Mouse (Mus musculus) forebrain, embryonic 11.5 days (tissue): ENCODE measurements around the gene Uba3. TPM values are rescaled to one million over a fixed set of nuclear protein-coding genes. Genes with fewer than 3 reads are reported as not detected.
A peak's percentile ranks its signal among the peaks of the same experiment; 100 is the strongest.

Experiments used
- ATAC-seq: fragments of 200-750 bp; cut with Nextera tagmentation; replicated peaks from 2 replicates; pipeline ENCODE4 v1.8.0; 2017; ENCODE audit warnings: moderate TSS enrichment; ENCODE audit not compliant: low FRiP score
- DNase-seq: peaks from one replicate; pipeline ENCODE4 v3.0.0-alpha.2; 2017; ENCODE audit warnings: low spot score
- H3K27ac ChIP-seq: fragments of 300-500 bp; sonication (generic); 2 replicates; pipeline ENCODE4 v1.5.1; 2014; ENCODE audit warnings: low read depth, low read length
- H3K27me3 ChIP-seq: fragments of 300-500 bp; sonication (generic); 2 replicates; pipeline ENCODE4 v1.6.1; 2014; ENCODE audit warnings: mild to moderate bottlenecking, low read length, mixed read lengths; ENCODE audit not compliant: control insufficient read depth, insufficient read depth
- H3K36me3 ChIP-seq: fragments of 300-500 bp; sonication (generic); 2 replicates; pipeline ENCODE4 v1.6.1; 2014; ENCODE audit warnings: mild to moderate bottlenecking, low read length, moderate library complexity, mixed read lengths; ENCODE audit not compliant: control insufficient read depth, insufficient read depth
- H3K4me1 ChIP-seq: fragments of 300-500 bp; sonication (generic); replicated peaks from 2 replicates; pipeline ENCODE4 v1.6.1; 2014; ENCODE audit warnings: low read length, mixed read lengths; ENCODE audit not compliant: control insufficient read depth, insufficient read depth
- H3K4me2 ChIP-seq: fragments of 300-500 bp; sonication (generic); 2 replicates; pipeline ENCODE4 v1.6.1; 2014; ENCODE audit warnings: low read depth, mild to moderate bottlenecking, low read length, moderate library complexity, mixed read lengths; ENCODE audit not compliant: severe bottlenecking
- H3K4me3 ChIP-seq: fragments of 300-500 bp; sonication (generic); 2 replicates; pipeline ENCODE4 v1.5.1; 2014; ENCODE audit warnings: low read depth, low read length
- H3K9ac ChIP-seq: fragments of 300-500 bp; sonication (generic); 2 replicates; pipeline ENCODE4 v1.6.1; 2014; ENCODE audit warnings: low read length
- H3K9me3 ChIP-seq: fragments of 300-500 bp; sonication (generic); 2 replicates; pipeline ENCODE4 v1.6.1; 2016; ENCODE audit warnings: low read length, mixed read lengths; ENCODE audit not compliant: control insufficient read depth
- WGBS: fragments of 180-500 bp; shearing (Covaris S2); extraction: QIAGEN DNeasy Blood & Tissue Kit; methylation state at CpG from one replicate; pipeline ENCODE4 v1.1.7; 2014; 5-methylcytosine and 5-hydroxymethylcytosine counted together
- polyA plus RNA-seq: library from polyadenylated mRNA; unstranded; fragments of >200 nt; fragmentation: Nextera tagmentation; extraction: Ambion mirVana; gene quantifications from 2 replicates; pipeline ENCODE4 v1.2.1, GENCODE M21; 2014

The Uba3 gene
- polyA plus RNA-seq, 1 experiment from 2014 or later = 107 TPM

GRCm38 (mm10) chr6:97207085-97207484, 1.6 kb upstream of the Uba3 start:
- H3K27ac ChIP-seq = no peak overlapping the region
- no peak overlapping the region for H3K9ac ChIP-seq
- no peaks in the 10 kb centered on the region for H3K9me3 ChIP-seq
- DNase-seq (no peak), ATAC-seq (no peak)
- H3K27me3 ChIP-seq = no peaks in the 10 kb centered on the region
- no peak overlapping the region for H3K4me2 ChIP-seq
- H3K4me1 ChIP-seq = peaks cover 3% of the 10 kb centered on the region; the same call in 1 of the 2 replicates
- no peaks in the 10 kb centered on the region for H3K36me3 ChIP-seq
- no peak overlapping the region for H3K4me3 ChIP-seq
- WGBS = 78% methylated on average over 4 of the region's 4 CpGs

- Histone ChIP-seq H3K9me3 (no peaks in the 10 kb centered on the region), H3K9ac (peak overlapping the region; percentile 98), H3K27me3 (no peaks in the 10 kb centered on the region), H3K27ac (peak overlapping the region; percentile 81), H3K4me2 (peak overlapping the region; percentile 71), H3K4me3 (peak overlapping the region; percentile 91), H3K36me3 (no peaks in the 10 kb centered on the region), H3K4me1 (peaks cover 3% of the 10 kb centered on the region; the same call in 1 of the 2 replicates)
- ATAC-seq (peak; percentile 57), DNase-seq (peak; percentile 73)
- WGBS = 1% methylated on average over 16 of the region's 16 CpGs
These were observed 495 bp downstream of the Uba3 start for GRCm38 (mm10) chr6:97204952-97205351.

DNA sequence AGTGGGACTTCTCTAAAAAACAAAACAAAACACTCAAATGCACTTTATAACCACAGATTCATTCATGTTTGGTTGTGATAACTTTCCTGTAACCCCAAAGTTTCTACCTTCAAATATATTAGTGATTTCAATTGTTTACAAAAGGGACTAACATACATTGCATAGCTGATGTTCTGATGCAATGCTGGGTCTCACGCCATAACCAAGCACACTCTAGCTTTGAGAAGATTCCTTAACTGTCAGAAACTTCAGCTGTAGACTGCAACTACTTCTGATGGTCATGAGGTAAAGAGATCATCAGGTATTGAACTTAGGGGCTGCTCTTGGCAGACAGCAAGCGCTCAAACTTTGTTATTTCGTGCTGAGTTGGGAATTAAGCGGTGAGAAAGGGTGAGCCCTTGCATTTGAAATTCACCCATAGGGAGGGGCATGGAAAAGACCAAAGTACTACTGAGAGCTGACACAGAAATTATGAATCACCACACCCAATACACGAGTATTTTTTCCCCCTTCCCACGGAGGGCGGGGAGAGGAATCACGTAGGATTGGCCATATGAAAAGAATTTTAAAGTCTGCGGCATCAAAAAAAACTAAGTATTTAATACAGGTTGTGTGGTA, 1.1 kb downstream of the Uba3 start:
- H3K27ac ChIP-seq = no peak overlapping the region
- 23% methylated on average over 9 of the region's 9 CpGs for WGBS
- H3K4me3 ChIP-seq = peak overlapping the region; percentile 91
- no peak for DNase-seq
- no peak for ATAC-seq
- H3K4me1 ChIP-seq = peaks cover 3% of the 10 kb centered on the region; the same call in 1 of the 2 replicates
- no peaks in the 10 kb centered on the region for H3K9me3 ChIP-seq
- H3K9ac ChIP-seq = peak overlapping the region; percentile 98
- H3K36me3 ChIP-seq = no peaks in the 10 kb centered on the region
- H3K4me2 ChIP-seq = peak overlapping the region; percentile 71
- H3K27me3 ChIP-seq = no peaks in the 10 kb centered on the region

- peaks cover 3% of the 10 kb centered on the region; the same call in 1 of the 2 replicates for H3K36me3 ChIP-seq
- DNase-seq (no peak), ATAC-seq (no peak)
- no peak overlapping the region for H3K4me2 ChIP-seq
- no peak overlapping the region for H3K27ac ChIP-seq
- H3K9ac ChIP-seq = no peak overlapping the region
- peaks cover 3% of the 10 kb centered on the region; the same call in 1 of the 2 replicates for H3K4me1 ChIP-seq
- no peaks in the 10 kb centered on the region for H3K9me3 ChIP-seq
- WGBS = 93% methylated on average over 3 of the region's 3 CpGs
- H3K27me3 ChIP-seq = no peaks in the 10 kb centered on the region
- H3K4me3 ChIP-seq = no peak overlapping the region
These were observed 3.0 kb downstream of the Uba3 start for GRCm38 (mm10) chr6:97202477-97202876.

DNA sequence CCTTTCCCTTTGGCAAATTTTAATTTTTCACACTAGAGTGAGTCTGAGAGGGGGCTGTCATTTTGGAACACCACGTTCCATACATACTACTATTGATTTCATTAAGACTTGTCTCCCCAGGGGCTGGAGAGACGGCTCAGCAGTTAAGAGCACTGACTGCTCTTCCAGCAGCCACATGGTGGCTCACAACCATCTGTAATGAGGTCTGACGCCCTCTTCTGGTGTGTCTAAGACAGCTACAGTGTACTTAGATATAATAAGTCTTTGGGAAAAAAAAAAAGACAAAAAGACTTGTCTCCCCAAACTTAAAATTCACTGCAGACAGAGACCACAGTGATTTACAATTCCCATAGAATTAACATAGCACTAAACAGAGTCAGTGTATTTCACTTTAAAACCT, 5.0 kb downstream of the Uba3 start:
- no peaks in the 10 kb centered on the region for H3K27me3 ChIP-seq
- H3K4me1 ChIP-seq = peaks cover 3% of the 10 kb centered on the region; the same call in 1 of the 2 replicates
- no peak overlapping the region for H3K4me3 ChIP-seq
- peaks cover 15% of the 10 kb centered on the region; the same call in 1 of the 2 replicates for H3K36me3 ChIP-seq
- ATAC-seq (no peak), DNase-seq (no peak)
- WGBS = 63% methylated on average over 3 of the region's 3 CpGs
- H3K27ac ChIP-seq = no peak overlapping the region
- no peak overlapping the region for H3K4me2 ChIP-seq
- H3K9ac ChIP-seq = no peak overlapping the region
- H3K9me3 ChIP-seq = no peaks in the 10 kb centered on the region; the same call in 1 of the 2 replicates

DNA sequence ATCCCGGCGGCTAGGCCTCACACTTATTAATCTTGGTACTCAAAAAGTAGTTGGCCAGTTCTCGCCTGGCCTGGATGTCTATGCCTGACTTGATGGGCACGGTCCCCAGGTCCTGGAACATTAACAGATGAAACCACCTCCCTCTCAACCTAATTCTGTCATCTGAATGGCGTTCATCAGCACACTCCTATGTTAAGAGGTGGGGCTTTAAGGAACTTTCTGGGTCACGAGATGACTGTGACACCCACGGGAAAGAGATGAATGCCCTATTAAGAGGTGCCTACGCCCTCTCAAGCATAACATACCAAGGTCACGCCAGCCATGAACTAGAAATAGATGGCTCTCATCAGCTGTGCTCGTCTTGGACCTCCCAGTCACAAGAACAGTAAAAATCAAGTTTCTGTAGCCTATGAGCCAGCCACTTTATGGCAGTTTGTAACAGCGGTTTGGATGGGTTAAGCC, 26.0 kb downstream of the Uba3 start:
- 12% methylated on average over 11 of the region's 11 CpGs for WGBS
- Histone ChIP-seq H3K4me3 (peak overlapping the region; percentile 85), H3K36me3 (no peaks in the 10 kb centered on the region; the same call in 1 of the 2 replicates), H3K9me3 (no peaks in the 10 kb centered on the region), H3K9ac (peak overlapping the region; percentile 95), H3K27ac (peak overlapping the region; percentile 82; the same call in 1 of the 2 replicates), H3K4me1 (peaks cover 7% of the 10 kb centered on the region; the same call in 1 of the 2 replicates), H3K27me3 (no peaks in the 10 kb centered on the region), H3K4me2 (peak overlapping the region; percentile 66)
- DNase-seq = no peak
- no peak; the same call in 1 of the 2 replicates for ATAC-seq

DNA sequence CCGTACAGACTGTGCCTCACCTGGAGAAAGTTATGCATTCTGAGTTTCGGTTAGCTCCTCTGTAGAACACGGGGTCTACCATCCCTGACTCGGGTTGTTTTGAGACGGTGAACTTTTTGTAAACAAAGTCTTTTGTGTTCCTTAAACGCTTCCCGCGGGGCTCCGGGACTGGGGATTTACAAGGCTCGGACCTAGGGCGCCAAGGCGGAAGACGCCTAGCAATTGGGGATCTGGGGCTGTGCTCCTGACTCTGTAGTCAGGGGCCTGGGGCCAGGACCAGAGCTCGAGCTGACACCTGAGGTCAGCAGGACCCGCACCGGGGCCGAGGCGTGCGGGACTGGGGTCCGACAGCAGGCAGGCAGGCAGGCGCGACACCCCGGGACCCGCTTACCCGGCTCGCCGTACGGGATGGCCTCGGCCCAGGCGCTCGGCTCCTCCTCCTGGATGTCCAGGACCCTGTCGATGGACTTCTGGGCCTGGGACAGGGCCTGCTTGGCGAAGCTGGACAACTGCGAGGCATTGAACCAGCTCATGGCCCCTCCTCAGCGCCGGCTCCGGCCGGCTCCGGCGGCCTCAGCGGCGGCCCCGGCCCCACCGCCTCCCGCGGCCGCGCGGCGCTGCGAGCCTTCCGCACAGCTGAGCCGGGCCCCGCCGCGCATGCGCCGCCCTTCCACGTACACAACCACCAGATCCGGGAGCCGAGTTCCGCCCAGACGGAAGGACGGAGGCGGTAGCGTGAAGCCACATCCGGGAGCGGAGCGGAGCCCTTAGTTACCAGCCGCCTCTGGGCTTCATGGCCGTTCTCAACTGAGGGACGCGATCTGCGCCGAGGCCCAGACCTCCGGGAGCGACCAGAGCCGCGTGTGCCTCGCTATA, 26.7 kb downstream of the Uba3 start, which contains the start of gene Tmf1:
TSS of gene Tmf1 (minus strand) at position 632 of the 876 bp plus-strand sequence.
- ATAC-seq (peak; percentile 96), DNase-seq (peak; percentile 97)
- peak within 1 kb of the TSS; percentile 95 for H3K9ac ChIP-seq
- no peaks in the 10 kb centered on the region for H3K27me3 ChIP-seq
- no peaks in the 10 kb centered on the region; the same call in 1 of the 2 replicates for H3K36me3 ChIP-seq
- peak within 1 kb of the TSS; percentile 82 for H3K27ac ChIP-seq
- peak within 1 kb of the TSS; percentile 67 for H3K4me2 ChIP-seq
- peak within 1 kb of the TSS; percentile 85 for H3K4me3 ChIP-seq
- H3K9me3 ChIP-seq = no peaks in the 10 kb centered on the region
- WGBS = under 1% methylated on average over 72 of the region's 80 CpGs
- H3K4me1 ChIP-seq = peaks cover 7% of the 10 kb centered on the region; the same call in 1 of the 2 replicates

- no peak overlapping the region for H3K27ac ChIP-seq
- H3K4me1 ChIP-seq = peaks cover 7% of the 10 kb centered on the region; the same call in 1 of the 2 replicates
- no peak overlapping the region for H3K9ac ChIP-seq
- no peak for ATAC-seq
- no peak for DNase-seq
- no peak overlapping the region for H3K4me3 ChIP-seq
- no peak overlapping the region for H3K4me2 ChIP-seq
- WGBS = 87% methylated on average over 11 of the region's 11 CpGs
- H3K9me3 ChIP-seq = no peaks in the 10 kb centered on the region
- peaks cover 6% of the 10 kb centered on the region for H3K36me3 ChIP-seq
- no peaks in the 10 kb centered on the region for H3K27me3 ChIP-seq
These were observed 29.7 kb downstream of the Uba3 start for GRCm38 (mm10) chr6:97175716-97176115.
